Mouse (Mus musculus): ENCODE measurements around the gene Gm14434. TPM values are rescaled to one million over a fixed set of nuclear protein-coding genes. Genes with fewer than 3 reads are reported as not detected.
"Not testable (repeated sequence)": the region's sequence is repeated elsewhere in the genome, so short reads cannot be mapped to it uniquely, and the experiment has no call there.

The Gm14434 gene
- polyA plus RNA-seq (2011; ENCODE audit: insufficient read depth, insufficient read length, low replicate concordance, missing spikeins), result not detected in 2 replicates

GRCm38 (mm10) chr2:176486683-176487082, at the start of gene Gm14434:
Gene Gm14434, minus strand, starts transcription at chr2:176486783.
- H3K4me1 ChIP-seq (ENCODE audit: control insufficient read depth, insufficient read depth, low read length); H3K27ac ChIP-seq (ENCODE audit: control insufficient read depth, insufficient read depth, low read depth, low read length, poor library complexity); H3K4me3 ChIP-seq (replicated peaks; ENCODE audit: control insufficient read depth, low read depth, low read length): not testable (repeated sequence)
- WGBS, result no CpG with 5 or more reads among the region's 4 CpGs

- not testable (repeated sequence) for H3K4me1 ChIP-seq (ENCODE audit: control insufficient read depth, insufficient read depth, low read length); H3K4me3 ChIP-seq (replicated peaks; ENCODE audit: control insufficient read depth, low read depth, low read length); H3K27ac ChIP-seq (ENCODE audit: control insufficient read depth, insufficient read depth, low read depth, low read length, poor library complexity)
- no CpG with 5 or more reads among the region's 9 CpGs for WGBS
Measured at GRCm38 (mm10) chr2:176520756-176521155, 34.2 kb upstream of the Gm14434 start, which contains the start of gene Zfp967. Gene Zfp967, plus strand, starts transcription at chr2:176521056.

DNA sequence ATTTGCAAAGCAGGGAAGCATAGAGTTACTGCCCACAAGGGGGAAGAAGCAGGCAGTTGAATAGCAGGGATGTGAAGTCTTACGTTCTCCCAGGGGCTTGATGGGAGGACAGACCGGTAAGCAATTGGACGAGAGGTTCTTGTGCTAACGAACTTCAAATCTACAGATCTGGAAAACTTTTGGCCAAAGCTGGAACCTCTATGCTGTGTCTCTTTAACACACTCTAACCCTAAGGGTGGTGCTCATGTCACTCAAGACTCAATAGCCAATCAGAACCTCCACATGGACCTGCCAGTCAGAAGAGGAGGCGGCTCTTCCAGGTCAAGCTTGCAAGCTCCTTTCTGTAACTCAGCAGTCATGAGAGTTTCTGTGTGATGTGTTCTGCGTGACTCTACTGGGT, 63.3 kb downstream of the Gm14434 start, which contains the start of gene Gm14435:
Gm14435 (plus strand) TSS at position 301 of the 400 bp plus-strand sequence.
- H3K4me1 ChIP-seq (ENCODE audit: control insufficient read depth, insufficient read depth, low read length); H3K27ac ChIP-seq (ENCODE audit: control insufficient read depth, insufficient read depth, low read depth, low read length, poor library complexity); H3K4me3 ChIP-seq (replicated peaks; ENCODE audit: control insufficient read depth, low read depth, low read length): not testable (repeated sequence)
- WGBS, result no CpG with 5 or more reads among the region's 6 CpGs

Other genes with a start within 250 kb of the Gm14434 start
- not detected in 2 replicates for gene Gm11009, start 167.3 kb downstream of the Gm14434 start, polyA plus RNA-seq (2011; ENCODE audit: insufficient read depth, insufficient read length, low replicate concordance, missing spikeins)
- not detected in 2 replicates for gene Gm14435, start 63.2 kb downstream of the Gm14434 start, polyA plus RNA-seq (2011; ENCODE audit: insufficient read depth, insufficient read length, low replicate concordance, missing spikeins)
- not detected in 2 replicates for gene Zfp967, start 34.3 kb upstream of the Gm14434 start, polyA plus RNA-seq (2011; ENCODE audit: insufficient read depth, insufficient read length, low replicate concordance, missing spikeins)
- gene Gm14308, start 149.6 kb upstream of the Gm14434 start, polyA plus RNA-seq (2011; ENCODE audit: insufficient read depth, insufficient read length, low replicate concordance, missing spikeins), result 1.9 TPM in 1 of 2 replicates, not detected in the other
- 2.7 TPM in 1 of 2 replicates, not detected in the other for gene Zfp973, start 183.7 kb upstream of the Gm14434 start, polyA plus RNA-seq (2011; ENCODE audit: insufficient read depth, insufficient read length, low replicate concordance, missing spikeins)
- not detected in 2 replicates for gene Gm14305, start 221.5 kb upstream of the Gm14434 start, polyA plus RNA-seq (2011; ENCODE audit: insufficient read depth, insufficient read length, low replicate concordance, missing spikeins)